Mouse (Mus musculus): Measurements from ENCODE around the gene Sbf2. TPM values are rescaled to one million over a fixed set of nuclear protein-coding genes. Genes with fewer than 3 reads are reported as not detected.

Gene Sbf2
- total and polyA plus RNA-seq, 3 experiments: 1.3 to 4.4 TPM; not detected in 1

- DNase-seq (ENCODE audit: low read depth, low spot score): no peak
- Histone ChIP-seq H3K36me3 (ENCODE audit: control insufficient read depth in 1 of 2, insufficient read depth in 2 of 2, low read length in 2 of 2) (no peaks in the 10 kb centered on the region), H3K27ac (ENCODE audit: control insufficient read depth, low read depth, low read length) (no peak overlapping the region), H3K4me1 (ENCODE audit: control insufficient read depth in 1 of 2, insufficient read depth in 2 of 2, low read length in 2 of 2) (no peaks in the 10 kb centered on the region; a peak in 1 of 4 replicates), H3K9me3 (replicated peaks; ENCODE audit: insufficient read depth, low read length) (no peaks in the 10 kb centered on the region), H3K9ac (ENCODE audit: control insufficient read depth, low read depth, low read length, poor library complexity, severe bottlenecking) (no peak overlapping the region), H3K79me2 (ENCODE audit: control insufficient read depth, insufficient read depth, low read length, poor library complexity) (no peaks in the 10 kb centered on the region), H3K4me3 (ENCODE audit: control insufficient read depth in 1 of 2, insufficient read depth in 1 of 2, low read depth in 2 of 2, low read length in 2 of 2) (no peak overlapping the region), H3K27me3 (ENCODE audit: control insufficient read depth in 1 of 2, insufficient read depth in 2 of 2, low read length in 2 of 2) (no peaks in the 10 kb centered on the region)
- TF ChIP-seq ETS1 (IDR thresholded peaks at IDR 0.05; ENCODE audit: low read depth, low read length) (no peak), NELFE (IDR thresholded peaks at IDR 0.05; ENCODE audit: low read depth, low read length) (no peak), GATA1 (IDR thresholded peaks at IDR 0.05; ENCODE audit: low read depth, low read length) (no peak), ZKSCAN1 (IDR thresholded peaks at IDR 0.05; ENCODE audit: low read depth, low read length) (no peak), KAT2A (conservative IDR thresholded peaks at IDR 0.05; ENCODE audit: low read depth, low read length) (no peak), USF1 (IDR thresholded peaks at IDR 0.05; ENCODE audit: low read depth, low read length) (no peak), HCFC1 (IDR thresholded peaks at IDR 0.05; ENCODE audit: low read depth, low read length) (no peak), UBTF (IDR thresholded peaks at IDR 0.05; ENCODE audit: borderline replicate concordance, insufficient read depth, low read depth, low read length) (no peak), RCOR1 (IDR thresholded peaks at IDR 0.05; ENCODE audit: low read depth, low read length) (no peak), JUND (IDR thresholded peaks at IDR 0.05; ENCODE audit: low read depth, low read length) (no peak), TAL1 (IDR thresholded peaks at IDR 0.05; ENCODE audit: low read length) (no peak), ELF1 (IDR thresholded peaks at IDR 0.05; ENCODE audit: low read depth, low read length) (no peak), MAZ (IDR thresholded peaks at IDR 0.05; ENCODE audit: low read depth, low read length) (no peak), MYC (IDR thresholded peaks at IDR 0.05; ENCODE audit: low read depth, low read length) (no peak), MEF2A (IDR thresholded peaks at IDR 0.05; ENCODE audit: extremely low read depth, insufficient replicate concordance, low read depth, low read length, poor library complexity, severe bottlenecking) (no peak), CHD2 (IDR thresholded peaks at IDR 0.05; ENCODE audit: low read length) (no peak), POLR2AphosphoS5 (IDR thresholded peaks at IDR 0.05; ENCODE audit: borderline replicate concordance, low read depth, low read length) (no peak), BHLHE40 (IDR thresholded peaks at IDR 0.05; ENCODE audit: borderline replicate concordance, low read depth, low read length) (no peak), TBP (IDR thresholded peaks at IDR 0.05; ENCODE audit: low read depth, low read length) (no peak)
These were observed 308.4 kb downstream of the Sbf2 start for GRCm38 (mm10) chr7:110306281-110306680.

- H3K4me3 ChIP-seq (ENCODE audit: control insufficient read depth in 1 of 2, insufficient read depth in 1 of 2, low read depth in 2 of 2, low read length in 2 of 2): no peak overlapping the region
- H3K4me1 ChIP-seq (ENCODE audit: control insufficient read depth in 1 of 2, insufficient read depth in 2 of 2, low read length in 2 of 2): no peaks in the 10 kb centered on the region; a peak in 1 of 4 replicates
- H3K9me3 ChIP-seq (replicated peaks; ENCODE audit: insufficient read depth, low read length): no peaks in the 10 kb centered on the region
- H3K79me2 ChIP-seq (ENCODE audit: control insufficient read depth, insufficient read depth, low read length, poor library complexity): no peaks in the 10 kb centered on the region
- H3K9ac ChIP-seq (ENCODE audit: control insufficient read depth, low read depth, low read length, poor library complexity, severe bottlenecking): no peak overlapping the region
- TF ChIP-seq ETS1 (IDR thresholded peaks at IDR 0.05; ENCODE audit: low read depth, low read length): no peak
- TF ChIP-seq MYC (IDR thresholded peaks at IDR 0.05; ENCODE audit: low read depth, low read length): no peak
- TF ChIP-seq ZC3H11A (IDR thresholded peaks at IDR 0.05; ENCODE audit: low read depth, low read length): no peak
- no peak for TF ChIP-seq GABPA (IDR thresholded peaks at IDR 0.05; ENCODE audit: low read depth, low read length)
- no peak for TF ChIP-seq KAT2A (conservative IDR thresholded peaks at IDR 0.05; ENCODE audit: low read depth, low read length)
- no peak for TF ChIP-seq JUND (IDR thresholded peaks at IDR 0.05; ENCODE audit: low read depth, low read length)
- TF ChIP-seq TBP (IDR thresholded peaks at IDR 0.05; ENCODE audit: low read depth, low read length): no peak
- TF ChIP-seq SMC3 (IDR thresholded peaks at IDR 0.05; ENCODE audit: low read depth, low read length): no peak
- no peak for TF ChIP-seq USF2 (IDR thresholded peaks at IDR 0.05; ENCODE audit: borderline replicate concordance in 1 of 2, insufficient read depth in 1 of 2, low read depth in 1 of 2, low read length in 2 of 2)
- no peak for TF ChIP-seq RAD21 (IDR thresholded peaks at IDR 0.05; ENCODE audit: low read depth, low read length)
- no peak for TF ChIP-seq NRF1 (IDR thresholded peaks at IDR 0.05; ENCODE audit: insufficient read depth, low read depth, low read length, poor library complexity, severe bottlenecking)
- no peak for TF ChIP-seq BHLHE40 (IDR thresholded peaks at IDR 0.05; ENCODE audit: borderline replicate concordance, low read depth, low read length)
- TF ChIP-seq HCFC1 (IDR thresholded peaks at IDR 0.05; ENCODE audit: low read depth, low read length): no peak
- TF ChIP-seq POLR2A (IDR thresholded peaks at IDR 0.05; ENCODE audit: control insufficient read depth in 1 of 2, insufficient read depth in 1 of 2, low read depth in 1 of 2, low read length in 2 of 2, poor library complexity in 1 of 2): no peak
- no peak for TF ChIP-seq NELFE (IDR thresholded peaks at IDR 0.05; ENCODE audit: low read depth, low read length)
- no peak for TF ChIP-seq ZNF384 (IDR thresholded peaks at IDR 0.05; ENCODE audit: low read depth, low read length)
- no peak for TF ChIP-seq CTCF (IDR thresholded peaks at IDR 0.05 in 2 of 3, conservative IDR thresholded peaks at IDR 0.05 in 1 of 3; ENCODE audit: control insufficient read depth in 1 of 3, insufficient read depth in 1 of 3, low read depth in 2 of 3, low read length in 3 of 3, poor library complexity in 1 of 3, severe bottlenecking in 1 of 3)
- no peak for TF ChIP-seq SIN3A (IDR thresholded peaks at IDR 0.05; ENCODE audit: low read length)
- TF ChIP-seq TCF12 (IDR thresholded peaks at IDR 0.05; ENCODE audit: low read depth, low read length): no peak
- H3K27ac ChIP-seq (ENCODE audit: control insufficient read depth, low read depth, low read length): no peak overlapping the region
- DNase-seq (ENCODE audit: low read depth, low spot score): no peak
- no peaks in the 10 kb centered on the region for H3K27me3 ChIP-seq (ENCODE audit: control insufficient read depth in 1 of 2, insufficient read depth in 2 of 2, low read length in 2 of 2)
- H3K36me3 ChIP-seq (ENCODE audit: control insufficient read depth in 1 of 2, insufficient read depth in 2 of 2, low read length in 2 of 2): no peaks in the 10 kb centered on the region
These were observed 309.2 kb downstream of the Sbf2 start for GRCm38 (mm10) chr7:110305486-110305885.
